Mouse (Mus musculus) testis, adult 2 months (tissue): ENCODE data around the gene Junb. TPM values are rescaled to one million over a fixed set of nuclear protein-coding genes. Genes with fewer than 3 reads are reported as not detected.

Source experiments
- H3K27ac ChIP-seq: fragments of 200-500 bp; 2 replicates; pipeline ENCODE4 v1.5.1; 2012; ENCODE audit warnings: low read depth, low read length; ENCODE audit not compliant: control insufficient read depth, insufficient read depth
- H3K27me3 ChIP-seq: fragments of 200-500 bp; 2 replicates; pipeline ENCODE4 v1.6.1; 2012; ENCODE audit warnings: mild to moderate bottlenecking, low read length, moderate library complexity; ENCODE audit not compliant: control insufficient read depth, insufficient read depth
- H3K36me3 ChIP-seq: fragments of 200-500 bp; 2 replicates; pipeline ENCODE4 v1.6.1; 2012; ENCODE audit warnings: mild to moderate bottlenecking, low read length; ENCODE audit not compliant: control insufficient read depth, insufficient read depth
- H3K4me1 ChIP-seq: fragments of 200-500 bp; 2 replicates; pipeline ENCODE4 v1.6.1; 2012; ENCODE audit warnings: low read length; ENCODE audit not compliant: control insufficient read depth, insufficient read depth
- H3K4me3 ChIP-seq: fragments of 200-500 bp; 2 replicates; pipeline ENCODE4 v1.5.1; 2012; ENCODE audit warnings: low read depth, mild to moderate bottlenecking, low read length, moderate library complexity, mixed read lengths; ENCODE audit not compliant: control insufficient read depth
- CTCF ChIP-seq: fragments of 200-500 bp; IDR thresholded peaks from 2 replicates; pipeline ENCODE4 v1.5.1; 2012; ENCODE audit warnings: low read depth, mild to moderate bottlenecking, inconsistent platforms, low read length, moderate library complexity; ENCODE audit not compliant: control insufficient read depth, insufficient read depth, insufficient replicate concordance
- POLR2A ChIP-seq: fragments of 200-500 bp; IDR thresholded peaks from 2 replicates; pipeline ENCODE4 v1.6.1; 2012; ENCODE audit warnings: low read depth, mild to moderate bottlenecking, inconsistent platforms, low read length, moderate library complexity; ENCODE audit not compliant: control insufficient read depth
- polyA plus RNA-seq: library from polyadenylated mRNA; depleted of rRNA; stranded (reverse); fragments of >200 nt; gene quantifications from 2 replicates; pipeline ENCODE4 v1.2.3, GENCODE M21; 2012

Gene Junb
- polyA plus RNA-seq, 1 experiment = 5.7 TPM

DNA sequence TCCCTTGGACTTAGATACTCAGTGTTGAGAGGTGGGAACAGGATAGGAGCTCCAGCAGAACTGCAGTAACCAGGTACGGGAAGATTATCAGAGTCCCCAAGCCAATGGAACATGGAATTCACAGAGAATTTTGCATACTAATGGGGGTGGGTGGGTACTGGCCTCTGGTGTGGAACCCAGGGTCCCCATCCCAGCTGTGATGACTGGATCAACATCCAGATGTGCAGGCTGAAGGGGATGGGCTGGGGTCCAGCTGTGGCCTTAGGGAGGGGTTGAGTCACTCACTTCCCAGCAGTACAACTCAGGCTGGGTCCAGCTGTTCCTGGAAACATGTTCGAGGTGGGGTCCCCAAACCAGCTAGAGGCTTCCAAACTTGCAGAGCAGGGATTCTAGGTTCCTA lies 9.4 kb upstream of the Junb start:
- Histone ChIP-seq H3K27me3 (no peaks in the 10 kb centered on the region), H3K4me3 (no peak overlapping the region), H3K4me1 (peaks cover 28% of the 10 kb centered on the region), H3K27ac (no peak overlapping the region), H3K36me3 (no peaks in the 10 kb centered on the region)
- no peak for TF ChIP-seq CTCF
- no peak for TF ChIP-seq POLR2A

DNA sequence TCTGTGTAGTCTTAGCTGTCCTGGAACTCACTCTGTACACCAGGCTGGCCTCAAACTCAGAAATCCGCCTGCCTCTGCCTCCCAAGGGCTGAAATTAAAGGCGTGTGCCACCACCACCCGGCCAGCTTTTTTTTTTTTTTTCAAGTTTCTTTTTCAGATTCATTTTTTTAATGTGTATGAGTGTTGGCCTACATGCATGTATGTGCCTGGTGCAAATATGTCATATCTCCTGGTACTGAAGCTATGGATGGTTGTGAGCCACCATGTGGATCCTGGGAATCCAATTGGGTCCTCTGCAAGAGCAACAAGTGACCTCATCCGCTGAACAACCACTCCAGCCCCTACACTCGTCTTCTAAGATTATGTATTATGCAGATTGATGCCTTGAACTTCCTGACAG lies 8.9 kb upstream of the Junb start:
- Histone ChIP-seq H3K36me3 (no peaks in the 10 kb centered on the region), H3K27ac (no peak overlapping the region), H3K4me3 (no peak overlapping the region), H3K4me1 (peaks cover 28% of the 10 kb centered on the region), H3K27me3 (no peaks in the 10 kb centered on the region)
- TF ChIP-seq POLR2A (no peak), CTCF (no peak)

- TF ChIP-seq CTCF (no peak), POLR2A (no peak)
- H3K4me3 ChIP-seq = peak overlapping the region; percentile 90
- peaks cover 31% of the 10 kb centered on the region for H3K4me1 ChIP-seq
- H3K36me3 ChIP-seq = no peaks in the 10 kb centered on the region
- H3K27ac ChIP-seq = no peak overlapping the region; the same call in 1 of the 2 replicates
- H3K27me3 ChIP-seq = no peaks in the 10 kb centered on the region
These were observed 7.9 kb upstream of the Junb start for GRCm38 (mm10) chr8:84986379-84986945.

DNA sequence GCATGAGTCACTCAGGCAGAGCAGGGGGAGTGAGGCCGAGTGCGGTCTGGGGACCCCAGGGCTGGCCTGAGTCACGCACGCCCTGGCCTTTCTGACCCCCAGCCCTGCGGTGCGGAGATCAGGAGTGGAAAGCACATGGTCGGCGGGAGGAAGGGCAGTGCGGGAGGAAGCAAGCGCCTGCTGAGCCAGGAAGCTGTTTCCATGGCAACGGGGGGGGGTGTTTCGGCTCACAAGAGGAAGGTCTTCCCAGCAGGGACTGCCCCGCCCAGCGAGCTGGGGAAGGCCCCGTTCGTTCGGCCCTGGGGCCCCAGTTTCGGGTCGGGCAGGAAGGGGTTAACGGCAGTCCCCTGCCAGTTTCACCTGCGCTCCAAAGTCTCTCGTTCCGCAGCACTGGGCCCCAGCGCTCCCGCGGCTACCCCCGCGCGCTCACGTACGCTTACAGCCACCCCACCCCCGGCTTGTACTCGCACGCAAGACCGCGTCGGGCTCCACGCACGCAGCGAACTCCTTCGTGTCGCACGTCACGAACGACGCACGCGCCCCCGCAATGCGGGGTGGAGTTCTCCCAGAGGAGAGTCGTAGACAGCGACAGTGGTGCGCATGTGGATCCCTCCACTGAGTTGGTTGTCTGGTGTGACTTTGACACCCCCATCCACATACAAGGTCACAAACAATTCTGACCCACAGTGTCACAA lies 7.3 kb upstream of the Junb start:
- Histone ChIP-seq H3K4me1 (peaks cover 32% of the 10 kb centered on the region), H3K27me3 (no peaks in the 10 kb centered on the region), H3K27ac (peak overlapping the region; percentile 80), H3K36me3 (no peaks in the 10 kb centered on the region), H3K4me3 (peak overlapping the region; percentile 90)
- TF ChIP-seq POLR2A (peak; percentile 53; the same call in 1 of the 2 replicates), CTCF (no peak)

DNA sequence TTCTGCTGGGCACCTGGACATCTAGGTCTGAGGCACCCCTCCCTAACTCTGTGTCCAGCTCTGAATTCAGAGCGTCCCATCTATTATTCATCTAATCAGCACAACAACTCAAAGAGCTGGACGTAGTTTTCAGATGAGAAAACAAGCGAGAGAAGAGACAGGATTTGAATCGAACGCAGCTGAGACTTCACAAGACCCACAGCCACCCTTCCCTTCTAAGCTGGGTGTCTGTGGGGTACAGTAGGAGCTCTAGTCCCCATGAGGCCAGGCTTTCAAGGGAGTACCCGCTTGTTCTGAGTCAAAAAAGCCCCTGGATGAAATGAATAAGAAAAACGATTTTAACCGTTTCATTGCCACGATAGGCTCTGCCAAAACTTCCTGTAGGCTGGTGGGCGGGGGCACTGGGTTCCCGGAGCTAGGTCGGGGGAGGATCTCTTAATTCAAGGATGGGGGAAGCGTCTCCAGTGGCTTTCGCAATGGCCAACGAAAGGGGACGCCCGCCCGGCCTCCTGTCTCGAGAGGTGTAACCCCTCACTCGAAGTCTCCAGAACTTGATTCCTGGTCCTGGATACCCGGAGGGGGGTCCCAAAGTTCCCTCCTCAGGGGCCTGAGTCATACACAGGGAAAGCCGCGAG lies 6.6 kb upstream of the Junb start:
- Histone ChIP-seq H3K27me3 (no peaks in the 10 kb centered on the region), H3K27ac (peak overlapping the region; percentile 80), H3K4me3 (peak overlapping the region; percentile 90), H3K4me1 (peaks cover 35% of the 10 kb centered on the region), H3K36me3 (no peaks in the 10 kb centered on the region)
- TF ChIP-seq CTCF (no peak), POLR2A (no peak)

DNA sequence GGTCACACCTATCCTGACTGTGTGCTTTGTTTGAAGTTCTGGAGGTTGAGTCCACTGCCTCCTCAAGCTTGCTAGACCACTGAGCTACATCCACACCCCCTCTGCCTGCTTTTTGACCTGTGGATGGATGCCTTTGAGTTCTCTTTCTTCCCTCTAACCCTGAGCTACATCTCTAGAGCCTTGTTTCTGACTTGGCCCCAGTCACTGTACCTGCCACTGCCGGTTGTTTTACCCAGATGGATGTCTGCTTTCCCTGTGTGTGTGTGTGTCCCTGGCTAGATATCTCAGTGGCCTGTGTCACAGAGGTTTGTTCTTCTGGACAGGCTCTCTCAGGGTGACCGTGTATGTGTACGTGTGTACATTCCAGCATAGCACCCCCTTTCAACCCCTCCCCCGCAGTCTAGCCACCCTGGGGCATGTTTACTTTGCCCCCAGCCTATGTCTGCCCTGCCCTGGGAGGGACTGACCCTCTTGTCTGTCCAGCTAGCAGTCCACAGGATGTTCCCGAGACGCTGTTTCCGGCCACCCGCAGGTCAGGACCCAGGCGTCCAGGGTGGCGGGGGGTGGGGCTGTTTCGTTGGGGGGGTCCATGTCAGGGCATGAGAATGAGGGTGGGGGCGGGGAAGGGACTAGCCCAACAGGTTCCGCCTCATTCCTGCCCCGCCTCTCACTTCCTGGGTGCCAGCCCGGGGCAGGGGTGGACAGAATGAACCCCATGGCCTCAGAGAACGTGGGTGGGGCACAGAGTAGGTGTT lies 6.0 kb upstream of the Junb start:
- peak overlapping the region; percentile 80 for H3K27ac ChIP-seq
- H3K27me3 ChIP-seq = no peaks in the 10 kb centered on the region
- no peaks in the 10 kb centered on the region for H3K36me3 ChIP-seq
- no peak for TF ChIP-seq CTCF
- TF ChIP-seq POLR2A = no peak
- peak overlapping the region; percentile 90 for H3K4me3 ChIP-seq
- H3K4me1 ChIP-seq = peaks cover 41% of the 10 kb centered on the region

DNA sequence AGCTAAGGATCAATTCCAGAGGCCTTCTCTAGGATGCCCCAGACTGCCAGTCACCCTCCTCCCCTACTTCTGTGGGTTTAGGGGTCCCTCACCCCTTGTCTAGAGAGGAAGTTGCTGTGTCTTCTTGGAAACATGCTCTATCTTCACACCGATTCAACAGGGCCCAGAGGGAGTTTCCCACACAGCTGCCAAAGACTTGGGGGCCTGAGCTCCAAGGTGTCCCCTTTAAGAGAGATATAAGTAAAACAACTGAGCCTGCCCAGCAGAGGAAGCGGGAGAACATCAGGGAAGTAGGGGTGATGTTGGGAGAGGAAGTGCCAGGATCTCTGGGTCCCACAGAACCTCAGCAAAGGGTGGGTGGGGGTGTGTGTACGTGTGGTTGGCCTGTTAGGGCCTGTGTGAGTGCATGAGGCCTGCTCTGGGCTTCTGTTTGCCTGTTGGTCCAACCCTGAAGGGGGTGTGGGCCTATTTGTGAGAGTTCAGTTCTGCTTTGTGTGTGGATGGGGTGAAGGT lies 4.0 kb upstream of the Junb start:
- TF ChIP-seq POLR2A = no peak
- no peaks in the 10 kb centered on the region; the same call in 1 of the 2 replicates for H3K27me3 ChIP-seq

More for the DNA sequence above, 4.0 kb upstream of the Junb start:
- H3K36me3 ChIP-seq = no peaks in the 10 kb centered on the region
- H3K4me1 ChIP-seq = peaks cover 49% of the 10 kb centered on the region
- no peak overlapping the region for H3K4me3 ChIP-seq
- H3K27ac ChIP-seq = no peak overlapping the region
